ENCODE assay signal across 8 mouse cellular contexts in the genomic region with DNA sequence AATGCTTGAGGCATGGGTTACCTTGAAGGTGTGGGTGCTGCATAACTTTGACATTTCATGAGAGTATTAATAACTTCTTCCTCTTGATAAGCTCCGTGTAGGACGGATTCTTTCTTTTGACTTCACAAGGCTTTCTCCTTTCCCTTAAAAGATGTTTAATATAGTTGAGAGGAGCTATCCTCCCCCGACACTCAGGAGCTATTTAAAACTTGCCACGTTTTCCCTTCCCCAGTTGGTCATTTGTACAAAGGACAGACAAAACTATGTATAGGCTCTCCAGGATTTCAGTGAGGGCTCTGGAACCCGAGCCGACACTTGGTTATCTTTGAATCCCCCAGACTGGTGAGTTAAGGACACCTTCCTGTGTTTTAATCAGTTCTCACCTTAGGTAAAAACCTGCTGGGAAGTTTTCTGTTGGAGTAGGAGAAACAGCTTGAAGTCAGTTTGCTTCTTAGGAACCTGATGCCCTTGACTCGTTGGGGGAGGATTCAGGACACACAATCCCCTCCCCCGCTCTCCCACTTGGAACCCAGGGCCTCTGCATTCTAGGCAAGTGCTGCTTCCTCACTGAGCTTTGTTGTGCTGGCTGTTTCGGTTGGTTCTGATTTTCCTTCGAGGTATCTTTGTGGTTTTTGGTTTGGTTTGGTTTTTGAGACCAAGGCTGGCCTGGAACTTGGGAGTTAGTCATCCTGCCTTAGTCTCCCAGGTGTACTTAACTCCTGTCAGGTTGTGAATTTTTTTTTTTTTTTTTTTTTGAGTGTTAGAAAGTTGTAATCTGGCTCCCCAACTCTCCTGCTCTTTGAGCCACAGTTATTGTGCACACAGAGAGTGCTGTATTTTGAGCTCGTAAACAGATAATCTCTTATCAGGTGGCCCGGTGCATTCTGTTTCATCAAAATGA. TPM values are rescaled to one million over a fixed set of nuclear protein-coding genes. Genes with fewer than 3 reads are reported as not detected.
DNase-seq lines count a peak whose midpoint lies in the region; ATAC-seq lines count a peak whose summit lies in the region.

No protein-coding gene starts in this region.

- H3K9ac ChIP-seq in forebrain, embryonic 14.5 days (ENCODE audit: low read length), result peak overlapping the region; percentile 30
- no peak overlapping the region for H3K9ac ChIP-seq in limb, embryonic 13.5 days

- no peak overlapping the region for H3K27ac ChIP-seq in forebrain, embryonic 14.5 days (ENCODE audit: low read depth, low read length)
- H3K27ac ChIP-seq in limb, embryonic 13.5 days, result no peak overlapping the region

- peak overlapping the region; percentile 75 for H3K4me2 ChIP-seq in forebrain, embryonic 14.5 days (ENCODE audit: low read length)
- H3K4me2 ChIP-seq in limb, embryonic 13.5 days (replicated peaks), result peak overlapping the region; percentile 77

- no peaks in the 10 kb centered on the region for H3K36me3 ChIP-seq in forebrain, embryonic 14.5 days (ENCODE audit: control insufficient read depth, insufficient read depth, low read length)
- H3K36me3 ChIP-seq in limb, embryonic 13.5 days, result peaks cover 4% of the 10 kb centered on the region; the same call in 1 of the 2 replicates

- no peak for ATAC-seq in forebrain, embryonic 14.5 days
- ATAC-seq in limb, embryonic 13.5 days (ENCODE audit: low FRiP score, low read depth), result no peak

- peaks cover 16% of the 10 kb centered on the region for H3K4me1 ChIP-seq in forebrain, embryonic 14.5 days (ENCODE audit: control insufficient read depth, insufficient read depth, low read length)
- H3K4me1 ChIP-seq in limb, embryonic 13.5 days, result peaks cover 22% of the 10 kb centered on the region

- peak; percentile 33 for DNase-seq in kidney, postnatal 10 days
- DNase-seq in kidney, adult 8-10 months, result no peak
- peak; percentile 49 for DNase-seq in brain, adult 2 months (ENCODE audit: low read depth, low spot score)
- DNase-seq in forebrain, embryonic 14.5 days (ENCODE audit: low spot score), result no peak
- DNase-seq in testis, postnatal 10 days (ENCODE audit: low spot score), result peak; percentile 69
- DNase-seq in layer of hippocampus, adult 9-10 months (ENCODE audit: low spot score), result no peak
- no peak for DNase-seq in kidney, adult 11 months

- no peaks in the 10 kb centered on the region for H3K27me3 ChIP-seq in forebrain, embryonic 14.5 days (replicated peaks; ENCODE audit: control insufficient read depth, insufficient read depth, low read length)
- no peaks in the 10 kb centered on the region for H3K27me3 ChIP-seq in limb, embryonic 13.5 days

- H3K4me3 ChIP-seq in forebrain, embryonic 14.5 days (ENCODE audit: low read depth, low read length), result peak overlapping the region; percentile 79
- H3K4me3 ChIP-seq in limb, embryonic 13.5 days, result peak overlapping the region; percentile 74

- 31% methylated on average over 12 of the region's 12 CpGs for WGBS in forebrain, embryonic 14.5 days
- 28% methylated on average over 12 of the region's 12 CpGs for whole genome bisulfite sequencing in limb, embryonic 13.5 days

- H3K9me3 ChIP-seq in forebrain, embryonic 14.5 days (replicated peaks; ENCODE audit: control insufficient read depth, low read length), result no peaks in the 10 kb centered on the region
- H3K9me3 ChIP-seq in limb, embryonic 13.5 days, result no peaks in the 10 kb centered on the region

RNA-seq across cellular contexts. Expression of gene Usp28, which starts 2.3 kb away (rescaled TPM):
- 19.5 and 27.4 TPM in 2 replicates for polyA plus RNA-seq in forebrain, embryonic 14.5 days (2014; fragmentation: Nextera tagmentation; extraction: Ambion mirVana)
- polyA plus RNA-seq in limb, embryonic 13.5 days (2015; fragmentation: Nextera tagmentation; extraction: Ambion mirVana), result 37.9 and 44.7 TPM in 2 replicates

RNA-seq across cellular contexts. Expression of gene Htr3b, which starts 22.7 kb away (rescaled TPM):
- not detected in 2 replicates for polyA plus RNA-seq in forebrain, embryonic 14.5 days (2014; fragmentation: Nextera tagmentation; extraction: Ambion mirVana)
- polyA plus RNA-seq in limb, embryonic 13.5 days (2015; fragmentation: Nextera tagmentation; extraction: Ambion mirVana), result not detected in 2 replicates

Comparison
In these comparisons a context has a peak if more than half of its experiments do, and no peak if none do; other contexts are left out.
1. DNase-seq: peak in kidney, postnatal 10 days (single experiment), brain, adult 2 months (single experiment) and testis, postnatal 10 days (single experiment); none in kidney, adult 8-10 months (0 of 2), forebrain, embryonic 14.5 days (single experiment), layer of hippocampus, adult 9-10 months (single experiment) and kidney, adult 11 months (single experiment).